Comparison of ENCODE assay signal across 12 mouse cellular contexts in the genomic region with DNA sequence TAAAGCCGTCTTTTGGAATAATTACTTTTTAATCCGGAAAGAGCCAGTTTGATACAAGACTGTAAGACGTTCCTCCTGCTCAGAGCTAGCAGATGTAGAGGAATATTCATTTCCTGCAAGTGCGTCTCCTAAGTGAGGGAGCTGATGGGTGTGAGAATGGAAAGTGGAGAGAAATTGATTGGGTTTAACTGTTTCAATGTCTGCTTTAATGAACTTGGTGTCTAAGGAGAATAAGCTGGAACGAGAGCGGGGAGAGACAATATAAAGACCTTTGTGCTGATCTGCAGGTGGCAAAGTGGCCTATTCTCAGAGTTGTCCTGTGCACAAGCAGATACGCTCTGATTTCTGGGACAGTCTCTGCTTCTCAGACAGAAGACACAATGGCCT. TPM values are rescaled to one million over a fixed set of nuclear protein-coding genes. Genes with fewer than 3 reads are reported as not detected.
DNase-seq lines count a peak whose midpoint lies in the region; ATAC-seq and TF ChIP-seq lines count a peak whose summit lies in the region.
"Had no signal": no experiment of that assay in that cellular context is flagged by ENCODE, and none has a peak within 500 bp of the region (broad histone marks: within the 10 kb centered on the region; RNA-seq: fewer than 3 reads in every experiment).

No protein-coding gene starts in this region.

- ATAC-seq in hindbrain, embryonic 11.5 days (ENCODE audit: low FRiP score), result no peak
- no peak for ATAC-seq in hindbrain, embryonic 14.5 days (ENCODE audit: low FRiP score)
- no peak for ATAC-seq in midbrain, embryonic 16.5 days
- no peak for ATAC-seq in intestine, postnatal 0 days
- ATAC-seq in stomach, embryonic 16.5 days (ENCODE audit: insufficient read depth, low FRiP score), result 0 out of 2 replicates have a peak, but pooled peaks have one; percentile 11

- H3K4me3 ChIP-seq in hindbrain, embryonic 11.5 days (ENCODE audit: low read depth, low read length), result no peak overlapping the region
- no peak overlapping the region for H3K4me3 ChIP-seq in hindbrain, embryonic 14.5 days (replicated peaks; ENCODE audit: low read length)
- peak overlapping the region; percentile 33; the same call in 1 of the 2 replicates for H3K4me3 ChIP-seq in midbrain, embryonic 10.5 days
- no peak overlapping the region for H3K4me3 ChIP-seq in midbrain, embryonic 16.5 days (ENCODE audit: low read depth, low read length)
- H3K4me3 ChIP-seq in intestine, postnatal 0 days (ENCODE audit: low read depth, low read length), result peak overlapping the region; percentile 30; the same call in 1 of the 2 replicates
- H3K4me3 ChIP-seq in stomach, embryonic 16.5 days (replicated peaks; ENCODE audit: low read length), result 0 out of 2 replicates have a peak overlapping the region, but pooled peaks have one; percentile 36
- H3K4me3 ChIP-seq: embryonic facial prominence, embryonic 12.5 days had no signal

- no peak overlapping the region; the same call in 1 of the 2 replicates for H3K9ac ChIP-seq in hindbrain, embryonic 11.5 days (ENCODE audit: low read depth, low read length)
- no peak overlapping the region for H3K9ac ChIP-seq in hindbrain, embryonic 14.5 days
- H3K9ac ChIP-seq in midbrain, embryonic 16.5 days (ENCODE audit: low read depth, low read length), result no peak overlapping the region
- no peak overlapping the region for H3K9ac ChIP-seq in intestine, postnatal 0 days (ENCODE audit: low read depth, low read length)
- peak overlapping the region; percentile 8; the same call in 1 of the 2 replicates for H3K9ac ChIP-seq in stomach, embryonic 16.5 days (ENCODE audit: low read length)
- H3K9ac ChIP-seq: embryonic facial prominence, embryonic 12.5 days; liver, embryonic 15.5 days had no signal

- no peak overlapping the region for H3K27ac ChIP-seq in hindbrain, embryonic 11.5 days (ENCODE audit: low read depth, low read length)
- no peak overlapping the region for H3K27ac ChIP-seq in hindbrain, embryonic 14.5 days
- H3K27ac ChIP-seq in midbrain, embryonic 10.5 days (replicated peaks), result peak overlapping the region; percentile 65; the same call in 1 of the 2 replicates
- H3K27ac ChIP-seq in midbrain, embryonic 16.5 days (ENCODE audit: low read length), result no peak overlapping the region
- no peak overlapping the region for H3K27ac ChIP-seq in intestine, postnatal 0 days (ENCODE audit: low read depth, low read length)
- H3K27ac ChIP-seq in stomach, embryonic 16.5 days (ENCODE audit: low read length), result peak overlapping the region; percentile 98
- H3K27ac ChIP-seq: embryonic facial prominence, embryonic 12.5 days; liver, embryonic 15.5 days had no signal

- H3K36me3 ChIP-seq in hindbrain, embryonic 11.5 days (ENCODE audit: control insufficient read depth, insufficient read depth, low read length), result no peaks in the 10 kb centered on the region
- H3K36me3 ChIP-seq in hindbrain, embryonic 14.5 days (replicated peaks; ENCODE audit: control insufficient read depth, insufficient read depth), result no peaks in the 10 kb centered on the region
- no peaks in the 10 kb centered on the region for H3K36me3 ChIP-seq in midbrain, embryonic 10.5 days
- no peaks in the 10 kb centered on the region for H3K36me3 ChIP-seq in midbrain, embryonic 16.5 days (ENCODE audit: control insufficient read depth, insufficient read depth, low read length)
- no peaks in the 10 kb centered on the region for H3K36me3 ChIP-seq in intestine, postnatal 0 days (ENCODE audit: control insufficient read depth, insufficient read depth)
- H3K36me3 ChIP-seq in stomach, embryonic 16.5 days (ENCODE audit: control insufficient read depth, insufficient read depth, low read length), result no peaks in the 10 kb centered on the region
- H3K36me3 ChIP-seq: embryonic facial prominence, embryonic 12.5 days; liver, embryonic 15.5 days had no signal

- H3K27me3 ChIP-seq in hindbrain, embryonic 11.5 days (ENCODE audit: control insufficient read depth, insufficient read depth, low read length), result peaks cover 6% of the 10 kb centered on the region
- peaks cover 9% of the 10 kb centered on the region; the same call in 1 of the 2 replicates for H3K27me3 ChIP-seq in hindbrain, embryonic 14.5 days (ENCODE audit: control insufficient read depth, insufficient read depth, low read length)
- peaks cover 27% of the 10 kb centered on the region; the same call in 1 of the 2 replicates for H3K27me3 ChIP-seq in midbrain, embryonic 10.5 days (ENCODE audit: low read depth, poor library complexity, severe bottlenecking)
- no peaks in the 10 kb centered on the region for H3K27me3 ChIP-seq in midbrain, embryonic 16.5 days (ENCODE audit: control insufficient read depth, insufficient read depth, low read depth, low read length)
- no peaks in the 10 kb centered on the region for H3K27me3 ChIP-seq in intestine, postnatal 0 days (replicated peaks; ENCODE audit: control insufficient read depth, insufficient read depth, low read length)
- no peaks in the 10 kb centered on the region for H3K27me3 ChIP-seq in stomach, embryonic 16.5 days (ENCODE audit: control insufficient read depth, insufficient read depth, low read length)

- 0 out of 2 replicates have a peak, but pooled peaks cover 2% of the 10 kb centered on the region for H3K4me1 ChIP-seq in hindbrain, embryonic 11.5 days (replicated peaks; ENCODE audit: control insufficient read depth, insufficient read depth, low read length)
- no peaks in the 10 kb centered on the region for H3K4me1 ChIP-seq in hindbrain, embryonic 14.5 days (replicated peaks; ENCODE audit: control insufficient read depth, insufficient read depth, low read length)
- peaks cover 16% of the 10 kb centered on the region for H3K4me1 ChIP-seq in midbrain, embryonic 10.5 days
- peaks cover 10% of the 10 kb centered on the region for H3K4me1 ChIP-seq in midbrain, embryonic 16.5 days (ENCODE audit: control insufficient read depth, insufficient read depth, low read length)
- no peaks in the 10 kb centered on the region for H3K4me1 ChIP-seq in intestine, postnatal 0 days (replicated peaks; ENCODE audit: control insufficient read depth, insufficient read depth, low read length)
- peaks cover 9% of the 10 kb centered on the region; the same call in 1 of the 2 replicates for H3K4me1 ChIP-seq in stomach, embryonic 16.5 days (ENCODE audit: control insufficient read depth, insufficient read depth, low read length)

- 40% methylated on average over 7 of the region's 7 CpGs for whole genome bisulfite sequencing in hindbrain, embryonic 11.5 days
- WGBS in hindbrain, embryonic 14.5 days, result 22% methylated on average over 7 of the region's 7 CpGs
- WGBS in midbrain, embryonic 10.5 days, result 44% methylated on average over 7 of the region's 7 CpGs
- 11% methylated on average over 7 of the region's 7 CpGs for WGBS in midbrain, embryonic 16.5 days
- 31% methylated on average over 7 of the region's 7 CpGs for WGBS in intestine, postnatal 0 days
- 40% methylated on average over 7 of the region's 7 CpGs for WGBS in stomach, embryonic 16.5 days

- no peak overlapping the region for H3K4me2 ChIP-seq in hindbrain, embryonic 11.5 days (replicated peaks; ENCODE audit: low read depth, low read length)
- H3K4me2 ChIP-seq in hindbrain, embryonic 14.5 days (replicated peaks), result no peak overlapping the region
- no peak overlapping the region; the same call in 1 of the 2 replicates for H3K4me2 ChIP-seq in midbrain, embryonic 16.5 days (ENCODE audit: low read length)
- peak overlapping the region; percentile 67 for H3K4me2 ChIP-seq in intestine, postnatal 0 days (replicated peaks; ENCODE audit: low read depth)
- H3K4me2 ChIP-seq in stomach, embryonic 16.5 days (ENCODE audit: low read depth, low read length), result peak overlapping the region; percentile 55; the same call in 1 of the 2 replicates

- peak; percentile 21 for DNase-seq in hindbrain, embryonic 11.5 days (ENCODE audit: low spot score)
- no peak for DNase-seq in hindbrain, embryonic 14.5 days (ENCODE audit: low spot score)
- DNase-seq in midbrain, embryonic 10.5 days (ENCODE audit: low spot score), result no peak
- no peak for DNase-seq in ovary, adult 18-20 months (ENCODE audit: low spot score)
- DNase-seq: adrenal gland, postnatal 36 days; heart, adult 18-20 months had no signal

- TF ChIP-seq CTCF in intestine, postnatal 0 days (IDR thresholded peaks at IDR 0.05; ENCODE audit: low read depth), result no peak

- no peaks in the 10 kb centered on the region for H3K9me3 ChIP-seq in hindbrain, embryonic 11.5 days (ENCODE audit: control insufficient read depth, low read length)
- no peaks in the 10 kb centered on the region for H3K9me3 ChIP-seq in hindbrain, embryonic 14.5 days (ENCODE audit: control insufficient read depth, low read length)
- no peaks in the 10 kb centered on the region for H3K9me3 ChIP-seq in midbrain, embryonic 10.5 days (replicated peaks)
- H3K9me3 ChIP-seq in midbrain, embryonic 16.5 days (replicated peaks; ENCODE audit: control insufficient read depth, low read length, poor library complexity, severe bottlenecking), result no peaks in the 10 kb centered on the region
- H3K9me3 ChIP-seq in intestine, postnatal 0 days (ENCODE audit: control insufficient read depth), result no peaks in the 10 kb centered on the region
- no peaks in the 10 kb centered on the region for H3K9me3 ChIP-seq in stomach, embryonic 16.5 days (replicated peaks; ENCODE audit: control insufficient read depth, low read length)
- H3K9me3 ChIP-seq: embryonic facial prominence, embryonic 12.5 days; liver, embryonic 15.5 days had no signal

RNA-seq across cellular contexts. Expression of gene Snx32, which starts 19.8 kb away (rescaled TPM):
- polyA plus RNA-seq in hindbrain, embryonic 11.5 days (2014; fragmentation: Nextera tagmentation; extraction: Ambion mirVana), result 21.2 and 22.2 TPM in 2 replicates
- 87.1 and 96.5 TPM in 2 replicates for polyA plus RNA-seq in hindbrain, embryonic 14.5 days (2014; fragmentation: Nextera tagmentation; extraction: Ambion mirVana)
- 9.6 and 15.3 TPM in 2 replicates for polyA plus RNA-seq in midbrain, embryonic 10.5 days (2016; fragmentation: Nextera tagmentation; extraction: Ambion mirVana)
- polyA plus RNA-seq in midbrain, embryonic 16.5 days (2015; fragmentation: Nextera tagmentation; extraction: Ambion mirVana), result 112 and 116 TPM in 2 replicates
- polyA plus RNA-seq in intestine, postnatal 0 days (2015; fragmentation: Nextera tagmentation; extraction: Ambion mirVana), result 3.8 and 4.5 TPM in 2 replicates
- 9.5 and 10.8 TPM in 2 replicates for polyA plus RNA-seq in stomach, embryonic 16.5 days (2015; fragmentation: Nextera tagmentation; extraction: Ambion mirVana)

RNA-seq across cellular contexts. Expression of gene 1700020D05Rik, which starts 26.5 kb away (rescaled TPM):
- polyA plus RNA-seq in hindbrain, embryonic 11.5 days (2014; fragmentation: Nextera tagmentation; extraction: Ambion mirVana), result 0.34 TPM in 1 of 2 replicates, not detected in the other
- 0.21 and 0.58 TPM in 2 replicates for polyA plus RNA-seq in hindbrain, embryonic 14.5 days (2014; fragmentation: Nextera tagmentation; extraction: Ambion mirVana)
- polyA plus RNA-seq in midbrain, embryonic 10.5 days (2016; fragmentation: Nextera tagmentation; extraction: Ambion mirVana), result not detected in 2 replicates
- not detected in 2 replicates for polyA plus RNA-seq in midbrain, embryonic 16.5 days (2015; fragmentation: Nextera tagmentation; extraction: Ambion mirVana)
- polyA plus RNA-seq in intestine, postnatal 0 days (2015; fragmentation: Nextera tagmentation; extraction: Ambion mirVana), result not detected in 2 replicates
- polyA plus RNA-seq in stomach, embryonic 16.5 days (2015; fragmentation: Nextera tagmentation; extraction: Ambion mirVana), result 0.13 TPM in 1 of 2 replicates, not detected in the other

RNA-seq across cellular contexts. Expression of gene Ovol1, which starts 30.3 kb away (rescaled TPM):
- polyA plus RNA-seq in hindbrain, embryonic 11.5 days (2014; fragmentation: Nextera tagmentation; extraction: Ambion mirVana), result 0.40 and 0.52 TPM in 2 replicates
- 0.07 and 0.15 TPM in 2 replicates for polyA plus RNA-seq in hindbrain, embryonic 14.5 days (2014; fragmentation: Nextera tagmentation; extraction: Ambion mirVana)
- polyA plus RNA-seq in midbrain, embryonic 10.5 days (2016; fragmentation: Nextera tagmentation; extraction: Ambion mirVana), result 0.16 and 0.29 TPM in 2 replicates
- polyA plus RNA-seq in midbrain, embryonic 16.5 days (2015; fragmentation: Nextera tagmentation; extraction: Ambion mirVana), result 0.11 TPM in 1 of 2 replicates, not detected in the other
- polyA plus RNA-seq in intestine, postnatal 0 days (2015; fragmentation: Nextera tagmentation; extraction: Ambion mirVana), result 19.2 and 24.1 TPM in 2 replicates
- polyA plus RNA-seq in stomach, embryonic 16.5 days (2015; fragmentation: Nextera tagmentation; extraction: Ambion mirVana), result 21.5 and 29.5 TPM in 2 replicates
- polyA plus RNA-seq: inflammation-experienced regulatory T-cells, adult 6 months; liver, embryonic 15.5 days had no signal

RNA-seq across cellular contexts. Expression of gene Ap5b1, which starts 37.7 kb away (rescaled TPM):
- 1.4 and 1.5 TPM in 2 replicates for polyA plus RNA-seq in hindbrain, embryonic 11.5 days (2014; fragmentation: Nextera tagmentation; extraction: Ambion mirVana)
- 3.8 and 4.0 TPM in 2 replicates for polyA plus RNA-seq in hindbrain, embryonic 14.5 days (2014; fragmentation: Nextera tagmentation; extraction: Ambion mirVana)
- 1.6 and 2.3 TPM in 2 replicates for polyA plus RNA-seq in midbrain, embryonic 10.5 days (2016; fragmentation: Nextera tagmentation; extraction: Ambion mirVana)
- polyA plus RNA-seq in midbrain, embryonic 16.5 days (2015; fragmentation: Nextera tagmentation; extraction: Ambion mirVana), result 1.9 and 2.3 TPM in 2 replicates
- 13.0 and 15.9 TPM in 2 replicates for polyA plus RNA-seq in intestine, postnatal 0 days (2015; fragmentation: Nextera tagmentation; extraction: Ambion mirVana)
- 7.4 and 7.8 TPM in 2 replicates for polyA plus RNA-seq in stomach, embryonic 16.5 days (2015; fragmentation: Nextera tagmentation; extraction: Ambion mirVana)

RNA-seq across cellular contexts. Expression of gene Cfl1, which starts 39.9 kb away (rescaled TPM):
- 3,904 and 4,056 TPM in 2 replicates for polyA plus RNA-seq in hindbrain, embryonic 11.5 days (2014; fragmentation: Nextera tagmentation; extraction: Ambion mirVana)
- 3,620 and 3,763 TPM in 2 replicates for polyA plus RNA-seq in hindbrain, embryonic 14.5 days (2014; fragmentation: Nextera tagmentation; extraction: Ambion mirVana)
- 3,131 and 3,331 TPM in 2 replicates for polyA plus RNA-seq in midbrain, embryonic 10.5 days (2016; fragmentation: Nextera tagmentation; extraction: Ambion mirVana)
- polyA plus RNA-seq in midbrain, embryonic 16.5 days (2015; fragmentation: Nextera tagmentation; extraction: Ambion mirVana), result 3,571 and 3,575 TPM in 2 replicates
- 1,685 and 1,786 TPM in 2 replicates for polyA plus RNA-seq in intestine, postnatal 0 days (2015; fragmentation: Nextera tagmentation; extraction: Ambion mirVana)
- polyA plus RNA-seq in stomach, embryonic 16.5 days (2015; fragmentation: Nextera tagmentation; extraction: Ambion mirVana), result 2,233 and 2,288 TPM in 2 replicates

Comparison
In these comparisons a context has a peak if more than half of its experiments do, and no peak if none do; other contexts are left out.
1. H3K27ac ChIP-seq: peak in midbrain, embryonic 10.5 days (single experiment) and stomach, embryonic 16.5 days (single experiment); none in hindbrain, embryonic 11.5 days (single experiment), hindbrain, embryonic 14.5 days (single experiment), midbrain, embryonic 16.5 days (single experiment) and intestine, postnatal 0 days (single experiment).
2. H3K4me3 ChIP-seq: peak in midbrain, embryonic 10.5 days (single experiment), intestine, postnatal 0 days (single experiment) and stomach, embryonic 16.5 days (single experiment); none in hindbrain, embryonic 11.5 days (single experiment), hindbrain, embryonic 14.5 days (single experiment) and midbrain, embryonic 16.5 days (single experiment).
3. H3K4me2 ChIP-seq: peak in intestine, postnatal 0 days (single experiment) and stomach, embryonic 16.5 days (single experiment); none in hindbrain, embryonic 11.5 days (single experiment), hindbrain, embryonic 14.5 days (single experiment) and midbrain, embryonic 16.5 days (single experiment).
4. RNA of gene Ovol1, which starts 30.3 kb away (polyA plus RNA-seq): 21.5 to 29.5 TPM in stomach, embryonic 16.5 days and 19.2 to 24.1 TPM in intestine, postnatal 0 days; 0.40 to 0.52 TPM in hindbrain, embryonic 11.5 days, 0.16 to 0.29 TPM in midbrain, embryonic 10.5 days, 0.07 to 0.15 TPM in hindbrain, embryonic 14.5 days and 0.11 TPM in midbrain, embryonic 16.5 days; every median in the first group is over 10 times any median in the second.